Comparison of ENCODE assay signal across 21 mouse cellular contexts in the genomic region with DNA sequence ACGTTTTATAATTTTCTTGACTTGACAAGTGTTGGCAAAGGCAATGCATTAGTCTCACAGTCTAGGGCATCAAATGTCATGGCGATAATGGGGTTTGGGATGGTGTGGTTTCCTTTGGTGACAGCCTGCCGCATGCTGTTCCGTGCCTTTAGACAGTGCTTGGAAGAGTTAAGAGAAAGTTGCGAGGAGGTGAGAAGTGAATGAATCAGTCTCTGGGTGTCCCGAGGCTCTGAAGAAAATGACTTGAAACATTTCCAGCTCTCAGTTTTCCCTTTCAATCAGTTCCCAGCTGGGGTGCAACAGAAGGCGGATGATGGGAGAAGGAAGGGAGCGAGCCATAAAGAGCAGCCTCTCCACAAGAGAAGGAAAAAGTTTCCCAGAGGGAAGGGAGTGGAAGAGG.
A peak's percentile ranks its signal among the peaks of the same experiment; 100 is the strongest.
DNase-seq lines count a peak whose midpoint lies in the region; ATAC-seq and TF ChIP-seq lines count a peak whose summit lies in the region.
"Had no signal": no experiment of that assay in that cellular context is flagged by ENCODE, and none has a peak within 500 bp of the region (broad histone marks: within the 10 kb centered on the region; RNA-seq: fewer than 3 reads in every experiment).

No protein-coding gene starts in this region.

- no peak for TF ChIP-seq EP300 in lung, postnatal 0 days (IDR thresholded peaks at IDR 0.05)

- peak; percentile 10 for DNase-seq in lung, postnatal 0 days (ENCODE audit: low spot score)
- no peak for DNase-seq in lung, postnatal 36 days
- peak; percentile 6 to 9 for DNase-seq in frontal cortex, postnatal 14 days (ENCODE audit: low spot score in 2 of 2)
- peak; percentile 11 to 14 for DNase-seq in left cerebral cortex, postnatal 36 days (ENCODE audit: low spot score in 2 of 2)
- DNase-seq in gastrocnemius, postnatal 14 days: no peak
- DNase-seq: adrenal gland, adult 8-10 months; cerebellum, postnatal 36 days; gastrocnemius, adult 2 months; heart, adult 2 months; heart, postnatal 10 days; kidney, postnatal 36 days; thymus, adult 2 months had no signal

- no peaks in the 10 kb centered on the region for H3K36me3 ChIP-seq in hindbrain, embryonic 13.5 days
- H3K36me3 ChIP-seq in hindbrain, embryonic 12.5 days: no peaks in the 10 kb centered on the region
- H3K36me3 ChIP-seq in lung, postnatal 0 days (ENCODE audit: insufficient read depth, low read length): no peaks in the 10 kb centered on the region
- H3K36me3 ChIP-seq in heart, embryonic 11.5 days (ENCODE audit: control insufficient read depth, insufficient read depth, low read length): no peaks in the 10 kb centered on the region
- H3K36me3 ChIP-seq: embryonic facial prominence, embryonic 12.5 days; G1E; limb, embryonic 12.5 days; liver, embryonic 15.5 days; neural tube, embryonic 15.5 days had no signal

- H3K4me1 ChIP-seq in hindbrain, embryonic 13.5 days (replicated peaks): no peaks in the 10 kb centered on the region
- H3K4me1 ChIP-seq in hindbrain, embryonic 12.5 days: no peaks in the 10 kb centered on the region
- H3K4me1 ChIP-seq in lung, postnatal 0 days (ENCODE audit: insufficient read depth, low read depth, low read length): no peaks in the 10 kb centered on the region
- no peaks in the 10 kb centered on the region for H3K4me1 ChIP-seq in heart, embryonic 11.5 days (ENCODE audit: control insufficient read depth, insufficient read depth, low read length)
- H3K4me1 ChIP-seq: embryonic facial prominence, embryonic 12.5 days; limb, embryonic 12.5 days; liver, embryonic 15.5 days; neural tube, embryonic 15.5 days had no signal

- no peaks in the 10 kb centered on the region for H3K27me3 ChIP-seq in hindbrain, embryonic 13.5 days
- no peaks in the 10 kb centered on the region for H3K27me3 ChIP-seq in hindbrain, embryonic 12.5 days
- no peaks in the 10 kb centered on the region for H3K27me3 ChIP-seq in lung, postnatal 0 days (replicated peaks; ENCODE audit: insufficient read depth, low read length)
- no peaks in the 10 kb centered on the region for H3K27me3 ChIP-seq in heart, embryonic 11.5 days (ENCODE audit: control insufficient read depth, insufficient read depth, low read length)
- H3K27me3 ChIP-seq: embryonic facial prominence, embryonic 12.5 days; limb, embryonic 12.5 days; liver, embryonic 15.5 days; neural tube, embryonic 15.5 days had no signal

- no peak overlapping the region for H3K4me2 ChIP-seq in hindbrain, embryonic 13.5 days
- H3K4me2 ChIP-seq in hindbrain, embryonic 12.5 days (replicated peaks): no peak overlapping the region
- peak overlapping the region; percentile 35; the same call in 1 of the 2 replicates for H3K4me2 ChIP-seq in lung, postnatal 0 days (replicated peaks; ENCODE audit: low read depth, low read length)
- H3K4me2 ChIP-seq in heart, embryonic 11.5 days: no peak overlapping the region
- H3K4me2 ChIP-seq: embryonic facial prominence, embryonic 12.5 days; limb, embryonic 12.5 days; liver, embryonic 15.5 days; neural tube, embryonic 15.5 days had no signal

- 77% methylated on average over 8 of the region's 8 CpGs for WGBS in hindbrain, embryonic 13.5 days
- WGBS in hindbrain, embryonic 12.5 days: 74% methylated on average over 8 of the region's 8 CpGs
- 37% methylated on average over 8 of the region's 8 CpGs for WGBS in lung, postnatal 0 days
- WGBS in heart, embryonic 11.5 days (ENCODE audit: insufficient replicate concordance): 70% methylated on average over 8 of the region's 8 CpGs

- ATAC-seq in hindbrain, embryonic 13.5 days (ENCODE audit: low FRiP score): 0 out of 2 replicates have a peak, but pooled peaks have one; percentile 46
- no peak for ATAC-seq in hindbrain, embryonic 12.5 days (ENCODE audit: low FRiP score)
- ATAC-seq in lung, postnatal 0 days: no peak; the same call in 1 of the 2 replicates
- no peak for ATAC-seq in heart, embryonic 11.5 days (replicated peaks; ENCODE audit: insufficient number of reproducible peaks, low FRiP score, low TSS enrichment)
- ATAC-seq: intestine, embryonic 16.5 days had no signal

- TF ChIP-seq CTCF in lung, postnatal 0 days (IDR thresholded peaks at IDR 0.05): no peak

- no peak overlapping the region for H3K4me3 ChIP-seq in hindbrain, embryonic 13.5 days
- H3K4me3 ChIP-seq in hindbrain, embryonic 12.5 days: no peak overlapping the region
- no peak overlapping the region for H3K4me3 ChIP-seq in lung, postnatal 0 days (ENCODE audit: low read depth, low read length)
- H3K4me3 ChIP-seq in heart, embryonic 11.5 days (ENCODE audit: low read depth, low read length): no peak overlapping the region
- H3K4me3 ChIP-seq: embryonic facial prominence, embryonic 12.5 days; gastrocnemius, adult 2 months; heart, adult 2 months; limb, embryonic 12.5 days; liver, embryonic 15.5 days; neural tube, embryonic 15.5 days had no signal

- no peaks in the 10 kb centered on the region for H3K9me3 ChIP-seq in hindbrain, embryonic 13.5 days
- H3K9me3 ChIP-seq in hindbrain, embryonic 12.5 days (replicated peaks): no peaks in the 10 kb centered on the region
- H3K9me3 ChIP-seq in lung, postnatal 0 days (ENCODE audit: low read length): no peaks in the 10 kb centered on the region
- H3K9me3 ChIP-seq in heart, embryonic 11.5 days (replicated peaks; ENCODE audit: control insufficient read depth, low read length): no peaks in the 10 kb centered on the region
- H3K9me3 ChIP-seq: embryonic facial prominence, embryonic 12.5 days; limb, embryonic 12.5 days; liver, embryonic 15.5 days; neural tube, embryonic 15.5 days had no signal

- intact Hi-C loops in left cerebral cortex, postnatal 36 days (cut with DNase I): no loop called here
- intact Hi-C loops in gastrocnemius, postnatal 14 days (cut with DNase I; ENCODE audit: low total_unique reads): no loop called here

- no peak overlapping the region for H3K9ac ChIP-seq in hindbrain, embryonic 13.5 days
- no peak overlapping the region for H3K9ac ChIP-seq in hindbrain, embryonic 12.5 days
- no peak overlapping the region for H3K9ac ChIP-seq in lung, postnatal 0 days (replicated peaks; ENCODE audit: low read depth)
- no peak overlapping the region for H3K9ac ChIP-seq in heart, embryonic 11.5 days (ENCODE audit: low read depth, low read length)
- H3K9ac ChIP-seq: embryonic facial prominence, embryonic 12.5 days; limb, embryonic 12.5 days; liver, embryonic 15.5 days; neural tube, embryonic 15.5 days had no signal

- no peak overlapping the region for H3K27ac ChIP-seq in hindbrain, embryonic 13.5 days
- H3K27ac ChIP-seq in hindbrain, embryonic 12.5 days: no peak overlapping the region
- H3K27ac ChIP-seq in lung, postnatal 0 days (ENCODE audit: low read length): no peak overlapping the region
- H3K27ac ChIP-seq in heart, embryonic 11.5 days (ENCODE audit: low read depth, low read length): no peak overlapping the region
- H3K27ac ChIP-seq: embryonic facial prominence, embryonic 12.5 days; gastrocnemius, adult 2 months; heart, adult 2 months; limb, embryonic 12.5 days; liver, embryonic 15.5 days; neural tube, embryonic 15.5 days had no signal

Comparison
In these comparisons a context has a peak if more than half of its experiments do, and no peak if none do; other contexts are left out.
1. DNase-seq: peak in lung, postnatal 0 days (single experiment), frontal cortex, postnatal 14 days (2 of 2) and left cerebral cortex, postnatal 36 days (2 of 2); none in lung, postnatal 36 days (single experiment) and gastrocnemius, postnatal 14 days (single experiment).